Mouse (Mus musculus) midbrain, postnatal 0 days (tissue): Measurements from ENCODE around the gene Rab8b. TPM values are rescaled to one million over a fixed set of nuclear protein-coding genes. Genes with fewer than 3 reads are reported as not detected.
A peak's percentile ranks its signal among the peaks of the same experiment; 100 is the strongest.

ENCODE experiments used
- ATAC-seq: fragments of 200-750 bp; cut with Nextera tagmentation; 2 replicates; pipeline ENCODE4 v1.8.0; 2017; ENCODE audit warnings: moderate number of reproducible peaks, mild to moderate bottlenecking, moderate TSS enrichment, moderate library complexity; ENCODE audit not compliant: low FRiP score
- DNase-seq: peaks from one replicate; pipeline ENCODE4 v3.0.0-alpha.2; 2015; ENCODE audit warnings: low spot score
- H3K27ac ChIP-seq: fragments of 300-500 bp; sonication (generic); 2 replicates; pipeline ENCODE4 v1.5.1; 2014; ENCODE audit warnings: low read depth, mild to moderate bottlenecking, low read length, mixed read lengths
- H3K27me3 ChIP-seq: fragments of 300-500 bp; sonication (generic); 2 replicates; pipeline ENCODE4 v1.6.1; 2014; ENCODE audit warnings: low read length, control low read depth, mixed read lengths; ENCODE audit not compliant: insufficient read depth
- H3K36me3 ChIP-seq: fragments of 300-500 bp; sonication (generic); 2 replicates; pipeline ENCODE4 v1.6.1; 2014; ENCODE audit warnings: low read length, control low read depth, mixed read lengths; ENCODE audit not compliant: insufficient read depth
- H3K4me1 ChIP-seq: fragments of 300-500 bp; sonication (generic); 2 replicates; pipeline ENCODE4 v1.6.1; 2014; ENCODE audit warnings: mild to moderate bottlenecking, control low read depth, antibody characterized with exemption, low read length, mixed read lengths; ENCODE audit not compliant: insufficient read depth
- H3K4me2 ChIP-seq: fragments of 300-500 bp; sonication (generic); 2 replicates; pipeline ENCODE4 v1.6.1; 2014; ENCODE audit warnings: low read depth, mild to moderate bottlenecking, low read length, mixed read lengths; ENCODE audit not compliant: poor library complexity, severe bottlenecking
- H3K4me3 ChIP-seq: fragments of 300-500 bp; sonication (generic); 2 replicates; pipeline ENCODE4 v1.5.1; 2014; ENCODE audit warnings: low read depth, mild to moderate bottlenecking, low read length, moderate library complexity
- H3K9ac ChIP-seq: fragments of 300-500 bp; sonication (generic); replicated peaks from 2 replicates; pipeline ENCODE4 v1.6.1; 2014; ENCODE audit warnings: mild to moderate bottlenecking, low read length, moderate library complexity, mixed read lengths; ENCODE audit not compliant: poor library complexity, severe bottlenecking
- H3K9me3 ChIP-seq: fragments of 300-500 bp; sonication (generic); 2 replicates; pipeline ENCODE4 v1.6.1; 2016; ENCODE audit warnings: low read length, control low read depth
- CTCF ChIP-seq: IDR thresholded peaks from 2 replicates; pipeline ENCODE4 v1.5.1; 2016; ENCODE audit warnings: antibody characterized with exemption, mild to moderate bottlenecking
- WGBS: fragments of 180-500 bp; shearing (Covaris S2); extraction: QIAGEN DNeasy Blood & Tissue Kit; methylation state at CpG from one replicate; pipeline ENCODE4 v1.1.7; 2014; 5-methylcytosine and 5-hydroxymethylcytosine counted together
- polyA plus RNA-seq: library from polyadenylated mRNA; unstranded; fragments of >200 nt; fragmentation: Nextera tagmentation; extraction: Ambion mirVana; gene quantifications from 2 replicates; pipeline ENCODE4 v1.2.1, GENCODE M21; 2015
- total RNA-seq: library from RNA; depleted of rRNA; stranded (reverse); fragments of >200 nt; gene quantifications from 2 replicates; pipeline ENCODE4 v1.2.3, GENCODE M21; 2014; rRNA removed

The Rab8b gene
- total and polyA plus RNA-seq, 2 experiments from 2014 or later: 18.2 to 26.0 TPM

- TF ChIP-seq CTCF: no peak
- H3K4me1 ChIP-seq: no peaks in the 10 kb centered on the region
- peak overlapping the region; percentile 86 for H3K9ac ChIP-seq
- 1% methylated on average over 43 of the region's 43 CpGs for WGBS
- peak overlapping the region; percentile 85 for H3K27ac ChIP-seq
- DNase-seq: peak; percentile 65
- peak overlapping the region; percentile 83 for H3K4me3 ChIP-seq
- no peaks in the 10 kb centered on the region for H3K9me3 ChIP-seq
- H3K4me2 ChIP-seq: peak overlapping the region; percentile 66
- ATAC-seq: peak; percentile 67
- H3K36me3 ChIP-seq: no peaks in the 10 kb centered on the region
- no peaks in the 10 kb centered on the region for H3K27me3 ChIP-seq
Observed at GRCm38 (mm10) chr9:66794629-66795463, 124.6 kb downstream of the Rab8b start.

Other genes starting within 250 kb of the Rab8b start
- 2.8 and 6.6 TPM in 2 replicates for gene Car12, start 206.0 kb downstream of the Rab8b start, total RNA-seq
- gene Car12, start 206.0 kb downstream of the Rab8b start, polyA plus RNA-seq: 0.32 and 0.79 TPM in 2 replicates
- 25.3 and 31.3 TPM in 2 replicates for gene Aph1b, start 124.2 kb downstream of the Rab8b start, total RNA-seq
- gene Aph1b, start 124.2 kb downstream of the Rab8b start, polyA plus RNA-seq: 15.1 and 15.5 TPM in 2 replicates
- gene Gm10647, start 122.6 kb downstream of the Rab8b start, total RNA-seq: 0.60 and 1.1 TPM in 2 replicates
- gene Gm10647, start 122.6 kb downstream of the Rab8b start, polyA plus RNA-seq: 0.17 and 0.18 TPM in 2 replicates
- gene Aph1c, start 85.0 kb downstream of the Rab8b start, total RNA-seq: 1.3 and 4.1 TPM in 2 replicates
- gene Aph1c, start 85.0 kb downstream of the Rab8b start, polyA plus RNA-seq: 3.4 TPM in 2 replicates
- gene Rps27l, start 26.4 kb upstream of the Rab8b start, total RNA-seq: 45.8 and 51.7 TPM in 2 replicates
- 160 and 168 TPM in 2 replicates for gene Rps27l, start 26.4 kb upstream of the Rab8b start, polyA plus RNA-seq
- gene Lactb, start 55.8 kb upstream of the Rab8b start, total RNA-seq: 18.6 and 18.8 TPM in 2 replicates
- gene Lactb, start 55.8 kb upstream of the Rab8b start, polyA plus RNA-seq: 9.6 and 12.9 TPM in 2 replicates
- 124 and 147 TPM in 2 replicates for gene Tpm1, start 129.7 kb upstream of the Rab8b start, total RNA-seq
- 162 and 177 TPM in 2 replicates for gene Tpm1, start 129.7 kb upstream of the Rab8b start, polyA plus RNA-seq